Mouse (Mus musculus) neural tube, embryonic 12.5 days (tissue): ENCODE data around the gene Oxld1. TPM values are rescaled to one million over a fixed set of nuclear protein-coding genes. Genes with fewer than 3 reads are reported as not detected.

Experiments
- ATAC-seq: fragments of 200-750 bp; cut with Nextera tagmentation; 2 replicates; pipeline ENCODE4 v1.8.0; 2017; ENCODE audit warnings: low read depth, mild to moderate bottlenecking, moderate TSS enrichment, moderate library complexity; ENCODE audit not compliant: low FRiP score
- H3K27ac ChIP-seq: fragments of 300-500 bp; sonication (generic); 2 replicates; pipeline ENCODE4 v1.5.1; 2016
- H3K27me3 ChIP-seq: fragments of 300-500 bp; sonication (generic); replicated peaks from 2 replicates; pipeline ENCODE4 v1.6.1; 2016; ENCODE audit warnings: mild to moderate bottlenecking
- H3K36me3 ChIP-seq: fragments of 300-500 bp; sonication (generic); 2 replicates; pipeline ENCODE4 v1.6.1; 2016; ENCODE audit warnings: mild to moderate bottlenecking
- H3K4me1 ChIP-seq: fragments of 300-500 bp; sonication (generic); 2 replicates; pipeline ENCODE4 v1.6.1; 2016
- H3K4me2 ChIP-seq: fragments of 300-500 bp; sonication (generic); replicated peaks from 2 replicates; pipeline ENCODE4 v1.6.1; 2016; ENCODE audit warnings: mild to moderate bottlenecking
- H3K4me3 ChIP-seq: fragments of 300-500 bp; sonication (generic); 2 replicates; pipeline ENCODE4 v1.5.1; 2016
- H3K9ac ChIP-seq: fragments of 300-500 bp; sonication (generic); 2 replicates; pipeline ENCODE4 v1.6.1; 2016; ENCODE audit warnings: mild to moderate bottlenecking
- H3K9me3 ChIP-seq: fragments of 300-500 bp; sonication (generic); 2 replicates; pipeline ENCODE4 v1.6.1; 2016; ENCODE audit warnings: mild to moderate bottlenecking
- WGBS: fragments of 180-500 bp; shearing (Covaris S2); methylation state at CpG from one replicate; pipeline ENCODE4 v1.1.7; 2016; 5-methylcytosine and 5-hydroxymethylcytosine counted together
- polyA plus RNA-seq: library from polyadenylated mRNA; unstranded; fragments of >200 nt; fragmentation: Nextera tagmentation; extraction: Ambion mirVana; gene quantifications from 2 replicates; pipeline ENCODE4 v1.2.1, GENCODE M21; 2016

The Oxld1 gene
- polyA plus RNA-seq, 1 experiment from 2014 or later = 13.8 TPM

- peaks cover 29% of the 10 kb centered on the region for H3K4me1 ChIP-seq
- no peak for ATAC-seq
- peak overlapping the region; percentile 93 for H3K4me3 ChIP-seq
- H3K4me2 ChIP-seq = peak overlapping the region; percentile 99
- no peaks in the 10 kb centered on the region for H3K9me3 ChIP-seq
- peaks cover 42% of the 10 kb centered on the region for H3K36me3 ChIP-seq
- peak overlapping the region; percentile 85 for H3K9ac ChIP-seq
- 28% methylated on average over 3 of the region's 3 CpGs for WGBS
- H3K27me3 ChIP-seq = no peaks in the 10 kb centered on the region
- H3K27ac ChIP-seq = no peak overlapping the region
Measured at GRCm38 (mm10) chr11:120492878-120493203, 35.0 kb upstream of the Oxld1 start.

GRCm38 (mm10) chr11:120492024-120492877 lies 34.4 kb upstream of the Oxld1 start:
- under 1% methylated on average over 48 of the region's 48 CpGs for WGBS
- Histone ChIP-seq H3K9me3 (no peaks in the 10 kb centered on the region), H3K4me1 (peaks cover 29% of the 10 kb centered on the region), H3K4me3 (peak overlapping the region; percentile 93), H3K4me2 (peak overlapping the region; percentile 99), H3K9ac (peak overlapping the region; percentile 85), H3K36me3 (peaks cover 42% of the 10 kb centered on the region), H3K27ac (peak overlapping the region; percentile 68; the same call in 1 of the 2 replicates), H3K27me3 (no peaks in the 10 kb centered on the region)
- ATAC-seq = peak; percentile 45

GRCm38 (mm10) chr11:120491317-120492023 lies 33.6 kb upstream of the Oxld1 start, which contains the start of gene Slc25a10:
Slc25a10 (plus strand) TSS chr11:120491840.
- ATAC-seq = peak; percentile 92
- H3K4me3 ChIP-seq = peak within 1 kb of the TSS; percentile 93
- WGBS = under 1% methylated on average over 35 of the region's 35 CpGs
- peak within 1 kb of the TSS; percentile 68; the same call in 1 of the 2 replicates for H3K27ac ChIP-seq
- no peaks in the 10 kb centered on the region for H3K9me3 ChIP-seq
- peak within 1 kb of the TSS; percentile 85 for H3K9ac ChIP-seq
- H3K27me3 ChIP-seq = no peaks in the 10 kb centered on the region
- peaks cover 41% of the 10 kb centered on the region for H3K36me3 ChIP-seq
- peaks cover 29% of the 10 kb centered on the region for H3K4me1 ChIP-seq
- peak within 1 kb of the TSS; percentile 99 for H3K4me2 ChIP-seq

GRCm38 (mm10) chr11:120490291-120491046 lies 32.6 kb upstream of the Oxld1 start:
- Histone ChIP-seq H3K36me3 (peaks cover 39% of the 10 kb centered on the region), H3K9ac (no peak overlapping the region), H3K4me3 (no peak overlapping the region), H3K4me2 (peak overlapping the region; percentile 99), H3K9me3 (no peaks in the 10 kb centered on the region), H3K4me1 (peaks cover 34% of the 10 kb centered on the region), H3K27ac (no peak overlapping the region), H3K27me3 (no peaks in the 10 kb centered on the region)
- no peak for ATAC-seq
- 47% methylated on average over 4 of the region's 4 CpGs for WGBS

GRCm38 (mm10) chr11:120489054-120489761 lies 31.3 kb upstream of the Oxld1 start:
- Histone ChIP-seq H3K27ac (no peak overlapping the region), H3K4me2 (no peak overlapping the region), H3K27me3 (no peaks in the 10 kb centered on the region), H3K9me3 (no peaks in the 10 kb centered on the region), H3K4me1 (peaks cover 40% of the 10 kb centered on the region), H3K4me3 (no peak overlapping the region), H3K9ac (no peak overlapping the region), H3K36me3 (peaks cover 31% of the 10 kb centered on the region)
- no peak for ATAC-seq
- 62% methylated on average over 4 of the region's 4 CpGs for WGBS

- ATAC-seq = no peak
- no peak overlapping the region for H3K9ac ChIP-seq
- 81% methylated on average over 4 of the region's 4 CpGs for WGBS
- peaks cover 46% of the 10 kb centered on the region for H3K4me1 ChIP-seq
- no peak overlapping the region for H3K4me2 ChIP-seq
- H3K9me3 ChIP-seq = no peaks in the 10 kb centered on the region
- H3K36me3 ChIP-seq = peaks cover 33% of the 10 kb centered on the region
- H3K27ac ChIP-seq = no peak overlapping the region
- H3K27me3 ChIP-seq = no peaks in the 10 kb centered on the region
- no peak overlapping the region for H3K4me3 ChIP-seq
Measured at GRCm38 (mm10) chr11:120488516-120488915, 30.6 kb upstream of the Oxld1 start.

GRCm38 (mm10) chr11:120485251-120485650 lies 27.4 kb upstream of the Oxld1 start:
- Histone ChIP-seq H3K27ac (no peak overlapping the region), H3K36me3 (peaks cover 62% of the 10 kb centered on the region)
- 9% methylated on average over 10 of the region's 10 CpGs for WGBS

GRCm38 (mm10) chr11:120484265-120484981 lies 26.6 kb upstream of the Oxld1 start, which contains the start of gene Mrpl12:
Mrpl12 (plus strand) TSS chr11:120484613.
- H3K9ac ChIP-seq = peak within 1 kb of the TSS; percentile 83
- peaks cover 71% of the 10 kb centered on the region for H3K36me3 ChIP-seq
- H3K27ac ChIP-seq = peak within 1 kb of the TSS; percentile 66
- H3K9me3 ChIP-seq = no peaks in the 10 kb centered on the region
- peak within 1 kb of the TSS; percentile 98 for H3K4me3 ChIP-seq
- H3K4me1 ChIP-seq = peaks cover 19% of the 10 kb centered on the region
- peak; percentile 92 for ATAC-seq
- WGBS = under 1% methylated on average over 60 of the region's 60 CpGs
- no peaks in the 10 kb centered on the region for H3K27me3 ChIP-seq
- H3K4me2 ChIP-seq = peak within 1 kb of the TSS; percentile 92

More at GRCm38 (mm10) chr11:120485251-120485650, 27.4 kb upstream of the Oxld1 start:
- Histone ChIP-seq H3K4me3 (peak overlapping the region; percentile 98), H3K4me2 (peak overlapping the region; percentile 92), H3K27me3 (no peaks in the 10 kb centered on the region), H3K9ac (peak overlapping the region; percentile 83), H3K4me1 (peaks cover 19% of the 10 kb centered on the region), H3K9me3 (no peaks in the 10 kb centered on the region)
- no peak for ATAC-seq

- peaks cover 19% of the 10 kb centered on the region for H3K4me1 ChIP-seq
- peak overlapping the region; percentile 92 for H3K4me2 ChIP-seq
- H3K9me3 ChIP-seq = no peaks in the 10 kb centered on the region
- H3K9ac ChIP-seq = peak overlapping the region; percentile 83
- WGBS = 93% methylated on average over 7 of the region's 7 CpGs
- no peak overlapping the region for H3K27ac ChIP-seq
- ATAC-seq = no peak
- peak overlapping the region; percentile 98; the same call in 1 of the 2 replicates for H3K4me3 ChIP-seq
- peaks cover 75% of the 10 kb centered on the region for H3K36me3 ChIP-seq
- H3K27me3 ChIP-seq = no peaks in the 10 kb centered on the region
Measured at GRCm38 (mm10) chr11:120483448-120483934, 25.6 kb upstream of the Oxld1 start.

GRCm38 (mm10) chr11:120472052-120472451 lies 14.2 kb upstream of the Oxld1 start:
- Histone ChIP-seq H3K36me3 (peaks cover 77% of the 10 kb centered on the region), H3K27ac (no peak overlapping the region), H3K9me3 (no peaks in the 10 kb centered on the region), H3K4me2 (no peak overlapping the region), H3K27me3 (no peaks in the 10 kb centered on the region), H3K9ac (no peak overlapping the region), H3K4me3 (no peak overlapping the region), H3K4me1 (peaks cover 10% of the 10 kb centered on the region)
- WGBS = 96% methylated on average over 6 of the region's 6 CpGs
- ATAC-seq = no peak

- Histone ChIP-seq H3K4me2 (peak overlapping the region; percentile 95), H3K4me1 (peaks cover 25% of the 10 kb centered on the region), H3K4me3 (peak overlapping the region; percentile 92), H3K9me3 (no peaks in the 10 kb centered on the region), H3K9ac (peak overlapping the region; percentile 80), H3K27ac (no peak overlapping the region), H3K36me3 (peaks cover 60% of the 10 kb centered on the region), H3K27me3 (no peaks in the 10 kb centered on the region)
- whole genome bisulfite sequencing = 1% methylated on average over 33 of the region's 33 CpGs
- ATAC-seq = peak; percentile 73
Measured at GRCm38 (mm10) chr11:120467736-120468092, 9.8 kb upstream of the Oxld1 start.
